Comparison of ENCODE assay signal across 7 mouse cellular contexts in genomic region chr13:9191172-9192140, GRCm38 (mm10).
DNase-seq lines count a peak whose midpoint lies in the region; ATAC-seq and TF ChIP-seq lines count a peak whose summit lies in the region.

No protein-coding gene starts in this region.

- no peak overlapping the region for H3K4me3 ChIP-seq in lung, postnatal 0 days (ENCODE audit: low read depth, low read length)
- H3K4me3 ChIP-seq in stomach, postnatal 0 days (ENCODE audit: low read depth, low read length) = no peak overlapping the region

- ATAC-seq in lung, postnatal 0 days = peak; percentile 90
- ATAC-seq in stomach, postnatal 0 days (ENCODE audit: low FRiP score, low TSS enrichment) = peak; percentile 93

- no peak overlapping the region for H3K4me2 ChIP-seq in lung, postnatal 0 days (replicated peaks; ENCODE audit: low read depth, low read length)
- H3K4me2 ChIP-seq in stomach, postnatal 0 days (replicated peaks; ENCODE audit: low read depth) = peak overlapping the region; percentile 4; the same call in 1 of the 2 replicates

- no peak overlapping the region for H3K9ac ChIP-seq in lung, postnatal 0 days (replicated peaks; ENCODE audit: low read depth)
- H3K9ac ChIP-seq in stomach, postnatal 0 days (ENCODE audit: low read length) = no peak overlapping the region

- TF ChIP-seq CTCF in lung, postnatal 0 days (IDR thresholded peaks at IDR 0.05) = no peak
- TF ChIP-seq CTCF in stomach, postnatal 0 days (IDR thresholded peaks at IDR 0.05; ENCODE audit: low read depth) = no peak

- TF ChIP-seq EP300 in lung, postnatal 0 days (IDR thresholded peaks at IDR 0.05) = no peak
- no peak for TF ChIP-seq EP300 in stomach, postnatal 0 days (optimal IDR thresholded peaks at IDR 0.05)

- H3K4me1 ChIP-seq in lung, postnatal 0 days (ENCODE audit: insufficient read depth, low read depth, low read length) = no peaks in the 10 kb centered on the region
- H3K4me1 ChIP-seq in stomach, postnatal 0 days (replicated peaks; ENCODE audit: control insufficient read depth, insufficient read depth) = 0 out of 2 replicates have a peak, but pooled peaks cover 3% of the 10 kb centered on the region

- no peaks in the 10 kb centered on the region for H3K9me3 ChIP-seq in lung, postnatal 0 days (ENCODE audit: low read length)
- no peaks in the 10 kb centered on the region for H3K9me3 ChIP-seq in stomach, postnatal 0 days (ENCODE audit: control insufficient read depth, low read length)

- no peaks in the 10 kb centered on the region for H3K36me3 ChIP-seq in lung, postnatal 0 days (ENCODE audit: insufficient read depth, low read length)
- no peaks in the 10 kb centered on the region for H3K36me3 ChIP-seq in stomach, postnatal 0 days (ENCODE audit: control insufficient read depth, insufficient read depth, low read length)

- 40% methylated on average over 15 of the region's 15 CpGs for WGBS in lung, postnatal 0 days
- 35% methylated on average over 15 of the region's 15 CpGs for WGBS in stomach, postnatal 0 days

- DNase-seq in testis, postnatal 10 days (ENCODE audit: low spot score) = peak; percentile 45
- no peak for DNase-seq in testis, postnatal 14 days (ENCODE audit: low spot score)
- DNase-seq in cerebellum, adult 8-10 months = peak; percentile 48
- DNase-seq in gastrocnemius, postnatal 25 days = peak; percentile 40
- DNase-seq in kidney, postnatal 10 days = peak; percentile 28
- peak; percentile 77 for DNase-seq in lung, postnatal 0 days (ENCODE audit: low spot score)
- peak; percentile 62 for DNase-seq in stomach, postnatal 0 days (ENCODE audit: low spot score)

- no peak overlapping the region for H3K27ac ChIP-seq in lung, postnatal 0 days (ENCODE audit: low read length)
- H3K27ac ChIP-seq in stomach, postnatal 0 days (replicated peaks) = peak overlapping the region; percentile 5; the same call in 1 of the 2 replicates

- H3K27me3 ChIP-seq in lung, postnatal 0 days (replicated peaks; ENCODE audit: insufficient read depth, low read length) = no peaks in the 10 kb centered on the region
- no peaks in the 10 kb centered on the region for H3K27me3 ChIP-seq in stomach, postnatal 0 days (ENCODE audit: control insufficient read depth, insufficient read depth, low read length)
